Mouse (Mus musculus) forebrain, embryonic 13.5 days (tissue): ENCODE results near the gene Psmb7. TPM values are rescaled to one million over a fixed set of nuclear protein-coding genes. Genes with fewer than 3 reads are reported as not detected.

Experiments
- ATAC-seq: fragments of 200-750 bp; cut with Nextera tagmentation; 2 replicates; pipeline ENCODE4 v1.8.0; 2017
- H3K27ac ChIP-seq: fragments of 300-500 bp; sonication (generic); 2 replicates; pipeline ENCODE4 v1.5.1; 2015; ENCODE audit warnings: inconsistent platforms, mild to moderate bottlenecking, moderate library complexity
- H3K27me3 ChIP-seq: fragments of 300-500 bp; sonication (generic); 2 replicates; pipeline ENCODE4 v1.6.1; 2015; ENCODE audit warnings: mild to moderate bottlenecking, inconsistent platforms
- H3K36me3 ChIP-seq: fragments of 300-500 bp; sonication (generic); 2 replicates; pipeline ENCODE4 v1.6.1; 2015; ENCODE audit warnings: mild to moderate bottlenecking, inconsistent platforms; ENCODE audit not compliant: poor library complexity, severe bottlenecking
- H3K4me1 ChIP-seq: fragments of 300-500 bp; sonication (generic); 2 replicates; pipeline ENCODE4 v1.6.1; 2015; ENCODE audit warnings: inconsistent platforms
- H3K4me2 ChIP-seq: fragments of 300-500 bp; sonication (generic); 2 replicates; pipeline ENCODE4 v1.6.1; 2015; ENCODE audit warnings: inconsistent platforms, mild to moderate bottlenecking, moderate library complexity
- H3K4me3 ChIP-seq: fragments of 300-500 bp; sonication (generic); 2 replicates; pipeline ENCODE4 v1.5.1; 2015; ENCODE audit warnings: mild to moderate bottlenecking, inconsistent platforms
- H3K9ac ChIP-seq: fragments of 300-500 bp; sonication (generic); 2 replicates; pipeline ENCODE4 v1.6.1; 2015; ENCODE audit warnings: mild to moderate bottlenecking, inconsistent platforms
- H3K9me3 ChIP-seq: fragments of 300-500 bp; sonication (generic); replicated peaks from 2 replicates; pipeline ENCODE4 v1.6.1; 2016; ENCODE audit warnings: inconsistent platforms
- WGBS: fragments of 180-500 bp; shearing (Covaris S2); methylation state at CpG from one replicate; pipeline ENCODE4 v1.1.7; 2015; 5-methylcytosine and 5-hydroxymethylcytosine counted together
- polyA plus RNA-seq: library from polyadenylated mRNA; unstranded; fragments of >200 nt; fragmentation: Nextera tagmentation; extraction: Ambion mirVana; gene quantifications from 2 replicates; pipeline ENCODE4 v1.2.1, GENCODE M21; 2015

Gene Psmb7
- 348 and 354 TPM in 2 replicates for polyA plus RNA-seq

- 2% methylated on average over 52 of the region's 52 CpGs for WGBS
These were observed at the start of gene Psmb7 for GRCm38 (mm10) chr2:38643625-38644427. Gene Psmb7 (minus strand): TSS chr2:38644087.

GRCm38 (mm10) chr2:38691542-38691941 is 47.7 kb upstream of the Psmb7 start:
- H3K36me3 ChIP-seq = no peaks in the 10 kb centered on the region
- H3K27me3 ChIP-seq = peaks cover 77% of the 10 kb centered on the region
- no peak overlapping the region for H3K27ac ChIP-seq
- H3K4me1 ChIP-seq = peaks cover 18% of the 10 kb centered on the region
- ATAC-seq = no peak
- no peak overlapping the region for H3K4me2 ChIP-seq
- 17% methylated on average over 8 of the region's 8 CpGs for WGBS
- H3K4me3 ChIP-seq = no peak overlapping the region
- H3K9ac ChIP-seq = no peak overlapping the region
- no peaks in the 10 kb centered on the region for H3K9me3 ChIP-seq

More at GRCm38 (mm10) chr2:38643625-38644427, at the start of gene Psmb7:
- Histone ChIP-seq H3K4me1 (peaks cover 22% of the 10 kb centered on the region), H3K36me3 (peaks cover 30% of the 10 kb centered on the region), H3K9ac (peak within 1 kb of the TSS; percentile 86), H3K4me2 (peak within 1 kb of the TSS; percentile 84), H3K4me3 (peak within 1 kb of the TSS; percentile 85), H3K9me3 (no peaks in the 10 kb centered on the region), H3K27ac (0 out of 2 replicates have a peak within 1 kb of the TSS, but pooled peaks have one; percentile 31), H3K27me3 (no peaks in the 10 kb centered on the region)
- peak; percentile 88 for ATAC-seq

- WGBS = 45% methylated on average over 1 of the region's 1 CpGs
- Histone ChIP-seq H3K9ac (no peak overlapping the region), H3K4me1 (peaks cover 22% of the 10 kb centered on the region), H3K9me3 (no peaks in the 10 kb centered on the region), H3K4me2 (no peak overlapping the region), H3K27me3 (peaks cover 60% of the 10 kb centered on the region), H3K27ac (no peak overlapping the region), H3K4me3 (no peak overlapping the region), H3K36me3 (no peaks in the 10 kb centered on the region)
- ATAC-seq = no peak
These were observed 46.0 kb upstream of the Psmb7 start for GRCm38 (mm10) chr2:38689881-38690280.

GRCm38 (mm10) chr2:38688791-38689520 is 45.1 kb upstream of the Psmb7 start:
- H3K4me2 ChIP-seq = peak overlapping the region; percentile 62
- peak overlapping the region; percentile 30 for H3K4me3 ChIP-seq
- H3K36me3 ChIP-seq = no peaks in the 10 kb centered on the region
- H3K9ac ChIP-seq = peak overlapping the region; percentile 53
- no peaks in the 10 kb centered on the region for H3K9me3 ChIP-seq
- peak overlapping the region; percentile 66 for H3K27ac ChIP-seq
- H3K4me1 ChIP-seq = peaks cover 22% of the 10 kb centered on the region
- peaks cover 51% of the 10 kb centered on the region for H3K27me3 ChIP-seq
- ATAC-seq = peak; percentile 90
- 2% methylated on average over 29 of the region's 29 CpGs for WGBS

- Histone ChIP-seq H3K36me3 (no peaks in the 10 kb centered on the region), H3K27me3 (peaks cover 19% of the 10 kb centered on the region), H3K9ac (no peak overlapping the region), H3K4me1 (peaks cover 22% of the 10 kb centered on the region), H3K9me3 (no peaks in the 10 kb centered on the region), H3K4me2 (no peak overlapping the region), H3K4me3 (no peak overlapping the region), H3K27ac (no peak overlapping the region)
- WGBS = 79% methylated on average over 3 of the region's 3 CpGs
- ATAC-seq = no peak
These were observed 41.9 kb upstream of the Psmb7 start for GRCm38 (mm10) chr2:38685746-38686145.

GRCm38 (mm10) chr2:38683083-38683482 is 39.2 kb upstream of the Psmb7 start:
- 89% methylated on average over 5 of the region's 5 CpGs for WGBS
- peaks cover 9% of the 10 kb centered on the region; the same call in 1 of the 2 replicates for H3K27me3 ChIP-seq
- no peak overlapping the region for H3K9ac ChIP-seq
- no peaks in the 10 kb centered on the region for H3K36me3 ChIP-seq
- H3K4me3 ChIP-seq = no peak overlapping the region
- no peaks in the 10 kb centered on the region for H3K9me3 ChIP-seq
- H3K4me2 ChIP-seq = no peak overlapping the region
- ATAC-seq = no peak
- H3K27ac ChIP-seq = no peak overlapping the region
- H3K4me1 ChIP-seq = peaks cover 9% of the 10 kb centered on the region

- Histone ChIP-seq H3K27ac (no peak overlapping the region), H3K4me1 (peaks cover 5% of the 10 kb centered on the region; the same call in 1 of the 2 replicates), H3K27me3 (0 out of 2 replicates have a peak, but pooled peaks cover 5% of the 10 kb centered on the region), H3K4me3 (no peak overlapping the region), H3K4me2 (no peak overlapping the region), H3K9me3 (no peaks in the 10 kb centered on the region), H3K9ac (no peak overlapping the region), H3K36me3 (no peaks in the 10 kb centered on the region)
- 94% methylated on average over 5 of the region's 5 CpGs for WGBS
- no peak for ATAC-seq
These were observed 38.3 kb upstream of the Psmb7 start for GRCm38 (mm10) chr2:38682209-38682608.

GRCm38 (mm10) chr2:38678947-38679346 is 35.1 kb upstream of the Psmb7 start:
- Histone ChIP-seq H3K27me3 (no peaks in the 10 kb centered on the region), H3K36me3 (no peaks in the 10 kb centered on the region), H3K4me3 (no peak overlapping the region), H3K4me1 (no peaks in the 10 kb centered on the region), H3K4me2 (no peak overlapping the region), H3K9me3 (no peaks in the 10 kb centered on the region), H3K9ac (no peak overlapping the region), H3K27ac (no peak overlapping the region)
- no peak for ATAC-seq

GRCm38 (mm10) chr2:38675366-38675969 is 31.6 kb upstream of the Psmb7 start:
- H3K9me3 ChIP-seq = no peaks in the 10 kb centered on the region
- no peak overlapping the region for H3K27ac ChIP-seq
- H3K4me1 ChIP-seq = no peaks in the 10 kb centered on the region
- no peak for ATAC-seq
- no peak overlapping the region for H3K4me3 ChIP-seq
- WGBS = 60% methylated on average over 9 of the region's 9 CpGs
- H3K4me2 ChIP-seq = no peak overlapping the region
- no peaks in the 10 kb centered on the region for H3K36me3 ChIP-seq
- peaks cover 6% of the 10 kb centered on the region; the same call in 1 of the 2 replicates for H3K27me3 ChIP-seq
- H3K9ac ChIP-seq = no peak overlapping the region

- Histone ChIP-seq H3K27me3 (peaks cover 7% of the 10 kb centered on the region; the same call in 1 of the 2 replicates), H3K9me3 (no peaks in the 10 kb centered on the region), H3K36me3 (no peaks in the 10 kb centered on the region), H3K4me2 (no peak overlapping the region), H3K9ac (no peak overlapping the region), H3K4me1 (0 out of 2 replicates have a peak, but pooled peaks cover 4% of the 10 kb centered on the region), H3K27ac (no peak overlapping the region), H3K4me3 (no peak overlapping the region)
- 61% methylated on average over 11 of the region's 11 CpGs for WGBS
- no peak for ATAC-seq
These were observed 28.6 kb upstream of the Psmb7 start for GRCm38 (mm10) chr2:38672496-38672895.

GRCm38 (mm10) chr2:38668802-38669580 is 25.1 kb upstream of the Psmb7 start:
- Histone ChIP-seq H3K4me2 (peak overlapping the region; percentile 36), H3K4me3 (no peak overlapping the region), H3K9ac (no peak overlapping the region), H3K4me1 (0 out of 2 replicates have a peak, but pooled peaks cover 4% of the 10 kb centered on the region), H3K9me3 (no peaks in the 10 kb centered on the region), H3K27ac (no peak overlapping the region), H3K27me3 (peaks cover 7% of the 10 kb centered on the region; the same call in 1 of the 2 replicates), H3K36me3 (no peaks in the 10 kb centered on the region)
- 10% methylated on average over 17 of the region's 17 CpGs for WGBS
- peak; percentile 67; the same call in 1 of the 2 replicates for ATAC-seq
